Mouse (Mus musculus) left cerebral cortex, adult 18-20 months (tissue): ENCODE data around the gene Shisa8. TPM values are rescaled to one million over a fixed set of nuclear protein-coding genes. Genes with fewer than 3 reads are reported as not detected.
"Not testable (repeated sequence)": the region's sequence is repeated elsewhere in the genome, so short reads cannot be mapped to it uniquely, and the experiment has no call there.

ENCODE experiments used
- DNase-seq, 2 experiments: peaks; one replicate each; pipeline ENCODE4 v3.0.0; 2021 to 2022; ENCODE audit warnings: low spot score in 2 of 2, mixed read lengths in 1 of 2
- long read RNA-seq, 2 experiments: library from polyadenylated mRNA; stranded (forward); transcript quantifications; one replicate each; pipeline ENCODE4 v2.0.0; 2021
- total RNA-seq, 2 experiments: library from RNA; stranded (reverse); gene quantifications; 2 replicates each; pipeline ENCODE4 v1.2.3; 2021

The Shisa8 gene
- total RNA-seq, result 1 to 10 TPM; 2.6 to 3.0 TPM
- long read RNA-seq, experiment 1, transcript Shisa8-201 (4 exons, 2,588 nt), result major isoform, 12 of 18 reads
- long read RNA-seq, experiment 1, partial matches to known transcripts, result 3 of 18 reads
- long read RNA-seq, experiment 1, other reads (novel, unspliced or antisense), result 3 of 18 reads
- long read RNA-seq, experiment 2, partial matches to known transcripts, result 0 of 3 reads
- long read RNA-seq, experiment 2, other reads (novel, unspliced or antisense), result 0 of 3 reads

DNA sequence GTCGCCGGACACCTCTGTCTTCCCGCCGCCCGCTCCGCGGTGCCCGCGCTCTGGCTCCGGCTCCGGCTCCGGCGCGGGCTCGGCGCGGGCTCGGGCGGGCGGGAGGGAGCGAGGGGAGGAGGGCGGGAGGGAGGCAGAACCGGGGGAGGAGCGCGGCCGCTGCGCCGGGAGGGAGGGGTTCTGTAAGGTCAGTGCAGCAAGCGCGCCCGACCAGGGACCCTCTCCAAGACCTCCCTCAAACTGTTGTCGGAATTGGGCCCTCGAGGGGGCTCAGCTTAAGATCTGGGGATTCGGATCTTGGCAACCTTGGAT is at the start of gene Shisa8:
Gene Shisa8, minus strand, starts transcription at position 64 of the 312 bp plus-strand sequence.
- no peak for DNase-seq

- peak; percentile 72 to 81 for DNase-seq
Observed at GRCm38 (mm10) chr15:82259510-82259909, 46.9 kb upstream of the Shisa8 start.

DNA sequence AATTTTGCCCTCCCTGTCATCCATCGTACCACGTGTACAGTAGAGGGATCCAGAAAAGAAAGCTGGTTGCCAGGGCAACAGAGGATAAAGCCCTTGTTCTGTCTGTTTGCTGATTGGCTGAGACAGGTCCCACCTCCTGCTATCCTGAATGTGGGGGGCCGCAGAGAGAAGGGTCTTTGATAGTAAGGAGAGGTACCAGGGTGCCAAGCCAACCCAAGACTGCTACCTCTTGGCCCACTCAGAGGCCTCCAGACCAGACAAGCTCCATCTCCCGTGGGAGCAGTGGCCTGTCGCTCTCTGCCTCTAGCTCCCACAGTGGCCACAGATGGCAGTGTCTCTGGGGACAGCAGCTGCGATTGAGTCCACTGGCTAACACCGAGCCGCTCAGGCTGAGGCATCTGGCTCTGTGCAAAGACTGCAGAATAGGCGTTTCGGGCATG is 43.3 kb upstream of the Shisa8 start:
- peak; percentile 79 to 86 for DNase-seq

DNA sequence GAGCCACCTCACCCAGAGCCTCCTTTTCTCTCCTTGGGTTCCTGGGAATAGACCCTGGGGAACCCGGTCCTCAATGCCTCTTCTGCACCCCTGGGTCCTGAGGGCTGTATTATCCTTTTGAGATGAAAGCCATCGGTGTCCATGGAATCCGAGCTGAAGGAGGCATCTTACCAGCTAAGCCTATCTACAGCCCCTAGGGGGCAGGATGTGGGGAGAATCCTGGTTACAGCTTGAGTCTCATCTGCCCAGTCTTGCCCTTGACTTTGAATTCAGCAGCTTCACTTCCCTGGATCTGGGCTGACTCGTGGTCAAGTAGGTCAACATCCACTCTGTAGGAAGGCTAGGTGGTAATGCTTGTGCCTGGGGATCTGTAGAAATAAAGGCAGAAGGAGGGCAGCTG is 42.6 kb upstream of the Shisa8 start:
- DNase-seq, result peak in 1 of 2 experiments; percentile 47

GRCm38 (mm10) chr15:82252097-82252496 is 39.5 kb upstream of the Shisa8 start, which contains the start of gene 1500009C09Rik:
Gene 1500009C09Rik (plus strand): TSS chr15:82252397.
- DNase-seq, result no peak

GRCm38 (mm10) chr15:82251579-82251978 is 39.0 kb upstream of the Shisa8 start:
- DNase-seq, result no peak

GRCm38 (mm10) chr15:82247131-82247776 is 34.6 kb upstream of the Shisa8 start:
- no peak for DNase-seq

DNA sequence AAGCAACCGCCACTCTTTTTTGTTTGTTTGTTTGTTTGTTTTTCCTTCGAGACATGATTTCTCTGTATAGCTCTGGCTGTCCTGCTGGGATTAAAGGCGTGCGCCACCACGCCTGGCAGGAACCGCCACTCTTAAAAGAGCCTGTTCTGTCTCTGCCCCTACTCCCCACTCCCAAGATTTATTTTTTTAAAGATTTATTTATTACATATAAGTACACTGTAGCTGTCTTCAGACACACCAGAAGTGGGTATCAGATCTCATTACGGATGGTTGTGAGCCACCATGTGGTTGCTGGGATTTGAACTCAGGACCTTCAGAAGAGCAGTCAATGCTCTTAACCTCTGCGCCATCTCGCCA is 32.2 kb upstream of the Shisa8 start:
- DNase-seq, result not testable (repeated sequence)

- DNase-seq, result peak; percentile 94
Observed at GRCm38 (mm10) chr15:82244115-82244804, 31.6 kb upstream of the Shisa8 start, which contains the start of gene Cenpm. Gene Cenpm (minus strand): TSS chr15:82244748.

DNA sequence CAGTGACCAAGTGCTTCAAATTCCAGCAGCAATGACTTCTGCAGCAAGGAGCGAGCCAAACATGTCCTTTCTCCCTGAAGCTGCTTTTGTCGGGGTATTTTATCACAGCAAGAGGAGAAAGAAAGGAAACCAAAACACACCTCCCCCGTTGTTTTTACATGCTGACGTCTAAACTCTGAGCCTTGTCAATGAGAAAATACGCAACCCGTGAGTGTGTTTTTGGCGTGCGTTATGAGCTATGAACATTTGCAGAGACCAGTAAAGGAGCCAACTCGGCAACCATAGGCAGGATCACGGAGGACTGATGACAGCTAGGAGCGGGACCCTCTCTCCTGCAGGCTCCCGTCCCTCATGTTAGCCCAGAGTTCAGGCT is 31.1 kb upstream of the Shisa8 start:
- DNase-seq, result no peak

DNA sequence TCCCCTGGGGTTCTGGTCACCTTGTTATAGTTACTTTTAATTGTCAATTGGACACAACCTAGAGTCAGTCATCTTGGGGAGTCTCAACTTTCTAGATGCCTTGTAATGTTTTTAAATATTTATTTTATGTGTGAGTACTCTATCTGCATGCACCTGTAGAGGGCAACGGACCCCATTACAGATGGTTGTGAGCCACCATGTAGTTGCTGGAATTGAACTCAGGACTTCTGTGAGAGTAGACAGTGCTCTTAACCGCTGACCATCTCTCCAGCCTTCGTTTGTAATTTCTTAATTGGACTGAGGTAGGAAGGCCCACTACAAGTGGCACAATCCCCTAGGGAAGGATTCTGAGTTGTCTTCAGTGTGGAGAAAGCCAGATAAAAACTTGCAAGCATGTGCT is 30.7 kb upstream of the Shisa8 start:
- DNase-seq, result no peak

DNA sequence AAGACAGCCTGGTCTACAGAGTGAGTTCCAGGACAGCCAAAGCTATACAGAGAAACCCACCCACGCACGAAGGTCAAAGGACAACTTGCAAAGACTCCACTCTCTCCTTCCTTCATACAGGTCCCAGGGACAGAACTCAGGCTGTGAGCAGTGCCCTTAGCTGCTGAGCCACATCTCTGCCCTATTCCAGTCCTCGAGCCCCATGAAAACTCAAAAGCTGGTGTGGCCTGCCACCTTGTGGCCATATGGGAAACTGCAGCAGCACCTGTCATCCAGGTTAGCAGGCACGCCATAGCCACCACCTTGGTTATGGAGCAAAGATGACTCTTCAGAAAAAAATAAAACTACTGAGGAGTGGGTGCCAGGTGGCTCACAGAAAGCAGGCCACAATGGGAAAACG is 23.9 kb upstream of the Shisa8 start:
- peak; percentile 82 to 85 for DNase-seq

GRCm38 (mm10) chr15:82235661-82236060 is 23.0 kb upstream of the Shisa8 start:
- DNase-seq, result no peak

- DNase-seq, result no peak
Observed at GRCm38 (mm10) chr15:82232651-82233050, 20.0 kb upstream of the Shisa8 start.

DNA sequence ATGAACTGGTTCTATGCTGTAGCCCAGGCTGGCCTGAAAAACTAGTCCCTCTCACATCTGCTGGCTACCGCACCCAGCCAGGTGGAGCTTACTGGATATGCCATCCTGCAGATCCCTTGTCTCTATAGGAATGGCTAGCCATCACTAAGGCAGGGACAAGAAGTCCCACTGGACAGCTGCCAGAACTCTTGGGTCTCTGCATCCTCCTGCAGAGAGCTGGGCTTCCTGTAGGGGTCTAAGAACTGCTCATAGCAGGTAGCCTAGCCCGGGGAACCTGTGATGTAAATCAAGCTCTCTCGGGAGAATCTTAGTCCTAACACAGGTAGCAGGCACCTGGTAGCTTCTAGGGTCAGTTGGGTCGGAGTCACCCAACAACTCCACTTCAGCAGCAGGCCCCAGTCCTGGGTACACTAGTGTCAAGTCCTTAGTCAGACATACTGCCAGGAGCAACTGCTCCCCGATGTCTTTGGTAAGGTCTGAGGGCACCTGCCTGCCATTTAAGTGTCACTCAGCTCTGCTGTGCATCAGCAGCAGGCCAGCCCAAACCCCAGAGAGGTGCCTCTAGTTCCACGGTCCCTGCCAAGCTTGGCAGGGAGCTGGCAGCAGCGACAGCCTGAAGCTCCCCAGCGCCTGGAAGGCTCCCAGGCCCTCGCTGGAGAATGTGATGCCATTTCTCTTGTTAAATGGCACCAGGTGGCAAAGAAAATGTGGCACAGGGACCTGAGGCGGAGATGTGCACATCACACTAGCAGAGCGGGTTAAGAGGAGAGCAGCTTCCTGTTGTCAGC is 19.2 kb upstream of the Shisa8 start:
- no peak for DNase-seq

- DNase-seq, result no peak
Observed at GRCm38 (mm10) chr15:82231100-82231499, 18.5 kb upstream of the Shisa8 start.

- DNase-seq, result no peak
Observed at GRCm38 (mm10) chr15:82230098-82230611, 17.5 kb upstream of the Shisa8 start.

DNA sequence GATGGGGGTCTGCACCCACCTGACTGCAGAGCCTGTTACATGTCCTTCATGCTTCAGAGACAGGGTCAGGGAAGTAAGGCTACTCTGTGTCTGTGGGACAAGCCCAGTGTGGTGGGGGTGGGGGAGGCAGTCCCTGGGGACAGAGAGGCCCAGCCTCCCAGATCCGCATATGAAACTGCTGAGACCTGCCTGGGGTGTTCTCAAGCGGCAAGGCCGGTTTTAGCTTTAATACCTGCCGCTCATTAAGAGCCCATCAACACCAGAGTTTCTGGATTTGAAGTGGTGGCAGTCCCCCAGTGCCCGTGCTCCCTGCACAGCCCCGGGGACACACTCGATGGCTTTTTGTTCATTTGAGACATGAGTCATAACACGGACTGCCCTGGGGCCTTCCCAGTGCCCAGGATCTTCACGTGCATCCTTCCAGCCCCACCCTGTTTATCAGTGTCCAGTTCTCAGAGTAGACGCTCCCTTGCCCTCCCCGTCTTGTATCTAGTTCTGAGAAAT is 17.0 kb upstream of the Shisa8 start:
- DNase-seq, result no peak

- no peak for DNase-seq
Observed at GRCm38 (mm10) chr15:82225769-82226168, 13.2 kb upstream of the Shisa8 start.

- no peak for DNase-seq
Observed at GRCm38 (mm10) chr15:82224602-82225215, 12.1 kb upstream of the Shisa8 start.
